Mouse (Mus musculus): Measurements from ENCODE around the gene Fev.

The Fev gene

GRCm38 (mm10) chr1:74885369-74886042 is at the start of gene Fev:
Fev (minus strand) TSS chr1:74885419.
- no peak for DNase-seq (ENCODE audit: low read depth)

GRCm38 (mm10) chr1:74927621-74928296 is 42.5 kb upstream of the Fev start:
- no peak for DNase-seq (ENCODE audit: low read depth)

- DNase-seq (ENCODE audit: low read depth), result no peak
Measured at GRCm38 (mm10) chr1:74926721-74927120, 41.5 kb upstream of the Fev start.

- DNase-seq (ENCODE audit: low read depth), result no peak
Measured at GRCm38 (mm10) chr1:74924464-74924863, 39.2 kb upstream of the Fev start.

GRCm38 (mm10) chr1:74915706-74916105 is 30.5 kb upstream of the Fev start:
- DNase-seq (ENCODE audit: low read depth), result no peak

GRCm38 (mm10) chr1:74902191-74902590 is 17.0 kb upstream of the Fev start:
- no peak for DNase-seq (ENCODE audit: low read depth)

- peak; percentile 34 for DNase-seq (ENCODE audit: low read depth)
Measured at GRCm38 (mm10) chr1:74901686-74902085, 16.5 kb upstream of the Fev start.

- no peak for DNase-seq (ENCODE audit: low read depth)
Measured at GRCm38 (mm10) chr1:74900341-74901285, 15.4 kb upstream of the Fev start.

- no peak for DNase-seq (ENCODE audit: low read depth)
Measured at GRCm38 (mm10) chr1:74898656-74899431, 13.6 kb upstream of the Fev start.

- DNase-seq (ENCODE audit: low read depth), result no peak
Measured at GRCm38 (mm10) chr1:74897976-74898375, 12.8 kb upstream of the Fev start.

GRCm38 (mm10) chr1:74894966-74895365 is 9.7 kb upstream of the Fev start:
- DNase-seq (ENCODE audit: low read depth), result peak; percentile 19

GRCm38 (mm10) chr1:74893134-74893855 is 8.1 kb upstream of the Fev start, which contains the start of gene Cryba2:
Cryba2 (minus strand) TSS chr1:74893143.
- DNase-seq (ENCODE audit: low read depth), result peak; percentile 13

GRCm38 (mm10) chr1:74892351-74893133 is 7.3 kb upstream of the Fev start:
- no peak for DNase-seq (ENCODE audit: low read depth)

GRCm38 (mm10) chr1:74891513-74891912 is 6.3 kb upstream of the Fev start:
- peak; percentile 36 for DNase-seq (ENCODE audit: low read depth)

GRCm38 (mm10) chr1:74884196-74885141 is 750 bp downstream of the Fev start:
- DNase-seq (ENCODE audit: low read depth), result no peak

GRCm38 (mm10) chr1:74883441-74883840 is 1.8 kb downstream of the Fev start:
- DNase-seq (ENCODE audit: low read depth), result no peak

GRCm38 (mm10) chr1:74882828-74883227 is 2.4 kb downstream of the Fev start:
- no peak for DNase-seq (ENCODE audit: low read depth)

- no peak for DNase-seq (ENCODE audit: low read depth)
Measured at GRCm38 (mm10) chr1:74882055-74882734, 3.0 kb downstream of the Fev start.
